Mouse (Mus musculus) A20 (cell line): Measurements from ENCODE around the gene Hs6st2.

ENCODE experiments used
- DNase-seq: peaks from one replicate; pipeline ENCODE4 v3.0.0-alpha.2; 2011; ENCODE audit warnings: low read depth, low spot score

The Hs6st2 gene

DNA sequence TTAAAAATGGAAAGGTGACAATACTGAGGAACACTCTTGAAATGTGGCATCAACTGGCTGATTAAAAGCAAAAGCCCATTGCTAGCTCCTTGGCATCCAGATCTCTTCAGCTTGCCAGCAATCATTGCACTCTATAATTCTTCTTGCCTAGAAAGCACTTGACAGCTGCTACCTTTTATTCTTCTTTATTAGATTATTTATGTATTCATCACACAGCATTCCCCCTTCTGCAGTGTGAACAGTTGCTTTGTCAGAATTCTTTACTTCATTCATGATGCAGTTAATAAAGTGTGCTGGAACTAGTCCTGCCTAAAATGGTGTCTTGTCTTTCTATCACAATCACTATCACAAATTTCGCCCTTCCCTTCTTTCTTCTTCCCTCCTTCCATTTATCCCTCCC, 332.0 kb downstream of the Hs6st2 start:
- no peak for DNase-seq

DNA sequence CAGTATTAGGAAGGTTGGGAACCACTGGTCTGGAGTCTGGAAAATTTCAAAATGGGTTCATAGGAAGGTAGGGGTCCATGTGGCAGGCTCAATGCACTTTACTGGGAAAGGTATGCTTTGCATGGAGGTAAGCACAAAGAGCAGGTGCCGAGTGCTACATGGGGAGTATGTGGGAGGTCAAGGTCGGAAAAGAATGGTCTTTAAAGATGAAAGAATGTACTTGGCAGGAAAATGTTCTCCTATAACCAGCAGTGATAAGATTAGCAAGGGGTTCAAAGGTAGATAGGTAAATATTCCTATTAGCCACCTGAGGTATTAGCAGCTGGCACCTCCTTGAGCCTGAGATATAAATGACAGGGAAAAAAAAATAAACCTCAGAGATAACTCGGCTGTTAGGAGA, 338.1 kb downstream of the Hs6st2 start:
- no peak for DNase-seq
